Mouse (Mus musculus) naive thymus-derived CD4-positive, alpha-beta T cell, adult 5 months (primary cell): ENCODE measurements around the gene Gm49336. TPM values are rescaled to one million over a fixed set of nuclear protein-coding genes. Genes with fewer than 3 reads are reported as not detected.

ENCODE experiments used
- polyA plus RNA-seq: library from polyadenylated mRNA; unstranded; fragments of 100-300 nt; shearing (Covaris generic); gene quantifications from one replicate; pipeline ENCODE4 v1.2.1, GENCODE M21; 2017

The Gm49336 gene
- polyA plus RNA-seq = 53.6 TPM

GRCm38 (mm10) chr14:60251281-60252003 lies at the start of gene Gm49336, which contains the start of gene Nupl1:
Gm49336 (minus strand) TSS chr14:60251507.
Nupl1 (minus strand) TSS chr14:60251431.

GRCm38 (mm10) chr14:60264990-60265876 lies 13.9 kb upstream of the Gm49336 start, which contains the start of gene Mtmr6:
Mtmr6 (plus strand) TSS chr14:60265228.

GRCm38 (mm10) chr14:60196884-60197283 lies 54.4 kb downstream of the Gm49336 start, which contains the start of gene Atp8a2:
Atp8a2 (minus strand) TSS chr14:60197179.

Other genes with a start within 250 kb of the Gm49336 start
- gene Atp8a2, start 54.3 kb downstream of the Gm49336 start, polyA plus RNA-seq = 3.2 TPM
- not detected for gene Nupl1, start 76 bp downstream of the Gm49336 start, polyA plus RNA-seq
- gene Mtmr6, start 13.7 kb upstream of the Gm49336 start, polyA plus RNA-seq = 81.6 TPM
- not detected for gene Amer2, start 121.8 kb upstream of the Gm49336 start, polyA plus RNA-seq